ENCODE assay signal across 8 mouse cellular contexts in genomic region chrX:106011465-106012159, GRCm38 (mm10). TPM values are rescaled to one million over a fixed set of nuclear protein-coding genes. Genes with fewer than 3 reads are reported as not detected.
A peak's percentile ranks its signal among the peaks of the same experiment; 100 is the strongest.
DNase-seq lines count a peak whose midpoint lies in the region; ATAC-seq lines count a peak whose summit lies in the region.

Gene Magt1 (minus strand): TSS chrX:106011906.

- ATAC-seq in intestine, embryonic 14.5 days (replicated peaks; ENCODE audit: low FRiP score, low TSS enrichment, low read depth), result peak; percentile 95

- 14% methylated on average over 45 of the region's 45 CpGs for WGBS in intestine, embryonic 14.5 days

- no peaks in the 10 kb centered on the region for H3K4me1 ChIP-seq in intestine, embryonic 14.5 days (replicated peaks; ENCODE audit: control insufficient read depth, insufficient read depth, low read length)

- peak within 1 kb of the TSS; percentile 54 for H3K9ac ChIP-seq in intestine, embryonic 14.5 days (ENCODE audit: low read length)

- no peaks in the 10 kb centered on the region for H3K9me3 ChIP-seq in intestine, embryonic 14.5 days (ENCODE audit: control insufficient read depth, low read length)

- H3K36me3 ChIP-seq in intestine, embryonic 14.5 days (ENCODE audit: control insufficient read depth, insufficient read depth, low read length), result no peaks in the 10 kb centered on the region

- peak within 1 kb of the TSS; percentile 56 for H3K4me3 ChIP-seq in intestine, embryonic 14.5 days (ENCODE audit: low read depth, low read length)

- intact Hi-C loops in gastrocnemius, postnatal 14 days (cut with DNase I; ENCODE audit: low total_unique reads), result no loop called here
- intact Hi-C loops in left cerebral cortex, postnatal 14 days (cut with DNase I), result loop anchor here (2.0 to 10.0 kb wide), 2 partner anchors 83 to 887 kb away; partner anchors contain the start of genes Atrx and Magee1

- H3K4me2 ChIP-seq in intestine, embryonic 14.5 days (ENCODE audit: low read length), result peak within 1 kb of the TSS; percentile 52

- peak within 1 kb of the TSS; percentile 77 for H3K27ac ChIP-seq in intestine, embryonic 14.5 days (ENCODE audit: low read depth)

- peak; percentile 90 to 94 for DNase-seq in adrenal gland, adult (ENCODE audit: inconsistent age in 2 of 2, low spot score in 1 of 2)
- DNase-seq in embryo, embryonic 10.5 days (ENCODE audit: low spot score), result peak; percentile 89
- peak; percentile 86 for DNase-seq in gastrocnemius, postnatal 14 days
- DNase-seq in intestine, embryonic 14.5 days (ENCODE audit: low spot score), result peak; percentile 86
- peak; percentile 81 to 86 for DNase-seq in left cerebral cortex, postnatal 14 days (ENCODE audit: low spot score in 2 of 2)
- DNase-seq in mesoderm, embryonic 11.5 days (ENCODE audit: low read depth, low spot score), result peak; percentile 93
- DNase-seq in right cerebral cortex, postnatal 36 days (ENCODE audit: low spot score in 2 of 2), result peak; percentile 75 to 82
- peak; percentile 88 for DNase-seq in yolk sac, embryonic 10.5 days (ENCODE audit: low spot score)

- no peaks in the 10 kb centered on the region for H3K27me3 ChIP-seq in intestine, embryonic 14.5 days (replicated peaks; ENCODE audit: control insufficient read depth, insufficient read depth, low read length)

RNA-seq across cellular contexts. Expression of gene Magt1, which starts in this region (rescaled TPM):
- total RNA-seq in gastrocnemius, postnatal 14 days (2021), result 10 to 100 TPM; 24.2 to 27.7 TPM
- 59.5 and 63.6 TPM in 2 replicates for polyA plus RNA-seq in intestine, embryonic 14.5 days (2014; fragmentation: Nextera tagmentation; extraction: Ambion mirVana)
- total RNA-seq in left cerebral cortex, postnatal 14 days (2021), result 10 to 100 TPM; 13.5 to 16.0 TPM

Comparison
In these comparisons a context has a peak if more than half of its experiments do, and no peak if none do; other contexts are left out.
1. Peak in every context shown above with its lines: DNase-seq, ATAC-seq, H3K4me3 ChIP-seq and H3K27ac ChIP-seq.